Mouse (Mus musculus): ENCODE measurements around the gene Ywhag. TPM values are rescaled to one million over a fixed set of nuclear protein-coding genes. Genes with fewer than 3 reads are reported as not detected.

Ywhag gene
- polyA plus RNA-seq, 1 experiment, result 80.3 TPM

GRCm38 (mm10) chr5:135867637-135868593 is 66.5 kb downstream of the Ywhag start:
- TF ChIP-seq CTCF (IDR thresholded peaks at IDR 0.05; ENCODE audit: insufficient read depth, low read length) (no peak), POLR2A (IDR thresholded peaks at IDR 0.05; ENCODE audit: borderline replicate concordance, extremely low read depth, low read depth, low read length) (no peak)
- no peak for DNase-seq
- WGBS, result 2% methylated on average over 85 of the region's 89 CpGs
- no peaks in the 10 kb centered on the region for H3K4me1 ChIP-seq (ENCODE audit: control insufficient read depth, insufficient read depth, low read length)
- H3K4me3 ChIP-seq (replicated peaks; ENCODE audit: extremely low read depth, low read depth, low read length), result no peak overlapping the region

GRCm38 (mm10) chr5:135866662-135867061 is 67.8 kb downstream of the Ywhag start:
- DNase-seq, result no peak
- WGBS, result 53% methylated on average over 8 of the region's 8 CpGs
- H3K4me3 ChIP-seq (replicated peaks; ENCODE audit: extremely low read depth, low read depth, low read length), result no peak overlapping the region
- no peaks in the 10 kb centered on the region for H3K4me1 ChIP-seq (ENCODE audit: control insufficient read depth, insufficient read depth, low read length)
- TF ChIP-seq POLR2A (IDR thresholded peaks at IDR 0.05; ENCODE audit: borderline replicate concordance, extremely low read depth, low read depth, low read length), result no peak
- TF ChIP-seq CTCF (IDR thresholded peaks at IDR 0.05; ENCODE audit: insufficient read depth, low read length), result no peak

Other genes starting within 250 kb of the Ywhag start
- 24.6 and 31.0 TPM in 2 replicates for gene Tmem120a, start 190.2 kb downstream of the Ywhag start, polyA plus RNA-seq (2012; rRNA removed)
- gene Styxl1, start 156.2 kb downstream of the Ywhag start, polyA plus RNA-seq (2012; rRNA removed), result 1.1 and 1.4 TPM in 2 replicates
- 257 and 344 TPM in 2 replicates for gene Mdh2, start 156.1 kb downstream of the Ywhag start, polyA plus RNA-seq (2012; rRNA removed)
- 0.06 and 0.14 TPM in 2 replicates for gene Srrm3, start 127.7 kb downstream of the Ywhag start, polyA plus RNA-seq (2012; rRNA removed)
- gene Hspb1, start 46.7 kb downstream of the Ywhag start, polyA plus RNA-seq (2012; rRNA removed), result 541 and 589 TPM in 2 replicates
- gene Ssc4d, start 39.9 kb upstream of the Ywhag start, polyA plus RNA-seq (2012; rRNA removed), result 3.6 and 3.9 TPM in 2 replicates
- gene Zp3, start 45.5 kb upstream of the Ywhag start, polyA plus RNA-seq (2012; rRNA removed), result 0.08 TPM in 1 of 2 replicates, not detected in the other
- 23.9 and 29.9 TPM in 2 replicates for gene Dtx2, start 60.2 kb upstream of the Ywhag start, polyA plus RNA-seq (2012; rRNA removed)
- gene Upk3b, start 103.9 kb upstream of the Ywhag start, polyA plus RNA-seq (2012; rRNA removed), result 62.7 and 76.3 TPM in 2 replicates
- 4.2 TPM in 1 of 2 replicates, not detected in the other for gene Upk3bl, start 119.9 kb upstream of the Ywhag start, polyA plus RNA-seq (2012; rRNA removed)
- 11.8 and 16.1 TPM in 2 replicates for gene Rasa4, start 149.3 kb upstream of the Ywhag start, polyA plus RNA-seq (2012; rRNA removed)
- gene Polr2j, start 182.0 kb upstream of the Ywhag start, polyA plus RNA-seq (2012; rRNA removed), result 35.0 and 37.1 TPM in 2 replicates
- 32.3 and 35.4 TPM in 2 replicates for gene Lrwd1, start 201.5 kb upstream of the Ywhag start, polyA plus RNA-seq (2012; rRNA removed)
- gene Alkbh4, start 201.5 kb upstream of the Ywhag start, polyA plus RNA-seq (2012; rRNA removed), result 15.1 TPM in 2 replicates
- 39.2 and 51.0 TPM in 2 replicates for gene Orai2, start 236.1 kb upstream of the Ywhag start, polyA plus RNA-seq (2012; rRNA removed)